Mouse (Mus musculus): Measurements from ENCODE around the gene Cd82. TPM values are rescaled to one million over a fixed set of nuclear protein-coding genes. Genes with fewer than 3 reads are reported as not detected.

Gene Cd82
- polyA plus RNA-seq, 1 experiment: 433 TPM

GRCm38 (mm10) chr2:93445237-93445651, 17.7 kb downstream of the Cd82 start:
- Histone ChIP-seq H3K4me1 (ENCODE audit: control insufficient read depth, insufficient read depth, insufficient read length, low read length) (peaks cover 80% of the 10 kb centered on the region), H3K4me3 (ENCODE audit: low read depth, low read length) (peak overlapping the region; percentile 18; the same call in 1 of the 2 replicates), H3K36me3 (ENCODE audit: control insufficient read depth, insufficient read depth, low read length) (peaks cover 33% of the 10 kb centered on the region), H3K27ac (ENCODE audit: insufficient read depth, low read depth, low read length) (peak overlapping the region; percentile 96), H3K27me3 (ENCODE audit: control insufficient read depth, insufficient read depth, low read length) (no peaks in the 10 kb centered on the region)
- TF ChIP-seq POLR2A (IDR thresholded peaks at IDR 0.05; ENCODE audit: low read depth, low read length) (no peak), CTCF (IDR thresholded peaks at IDR 0.05; ENCODE audit: extremely low read depth, insufficient read length, insufficient replicate concordance, low read depth, low read length) (no peak)
- WGBS: 20% methylated on average over 5 of the region's 5 CpGs

GRCm38 (mm10) chr2:93444280-93444679, 18.7 kb downstream of the Cd82 start:
- Histone ChIP-seq H3K27ac (ENCODE audit: insufficient read depth, low read depth, low read length) (no peak overlapping the region), H3K4me1 (ENCODE audit: control insufficient read depth, insufficient read depth, insufficient read length, low read length) (peaks cover 78% of the 10 kb centered on the region)
- WGBS: 83% methylated on average over 7 of the region's 7 CpGs

GRCm38 (mm10) chr2:93443106-93443505, 19.8 kb downstream of the Cd82 start:
- no peaks in the 10 kb centered on the region for H3K27me3 ChIP-seq (ENCODE audit: control insufficient read depth, insufficient read depth, low read length)
- 0 out of 2 replicates have a peak overlapping the region, but pooled peaks have one; percentile 24 for H3K27ac ChIP-seq (ENCODE audit: insufficient read depth, low read depth, low read length)
- TF ChIP-seq CTCF (IDR thresholded peaks at IDR 0.05; ENCODE audit: extremely low read depth, insufficient read length, insufficient replicate concordance, low read depth, low read length): no peak
- no peak for TF ChIP-seq POLR2A (IDR thresholded peaks at IDR 0.05; ENCODE audit: low read depth, low read length)
- H3K4me3 ChIP-seq (ENCODE audit: low read depth, low read length): no peak overlapping the region
- peaks cover 70% of the 10 kb centered on the region for H3K4me1 ChIP-seq (ENCODE audit: control insufficient read depth, insufficient read depth, insufficient read length, low read length)
- 85% methylated on average over 2 of the region's 2 CpGs for WGBS
- H3K36me3 ChIP-seq (ENCODE audit: control insufficient read depth, insufficient read depth, low read length): peaks cover 31% of the 10 kb centered on the region

More at GRCm38 (mm10) chr2:93444280-93444679, 18.7 kb downstream of the Cd82 start:
- Histone ChIP-seq H3K36me3 (ENCODE audit: control insufficient read depth, insufficient read depth, low read length) (peaks cover 30% of the 10 kb centered on the region), H3K27me3 (ENCODE audit: control insufficient read depth, insufficient read depth, low read length) (no peaks in the 10 kb centered on the region), H3K4me3 (ENCODE audit: low read depth, low read length) (no peak overlapping the region)
- TF ChIP-seq CTCF (IDR thresholded peaks at IDR 0.05; ENCODE audit: extremely low read depth, insufficient read length, insufficient replicate concordance, low read depth, low read length) (no peak), POLR2A (IDR thresholded peaks at IDR 0.05; ENCODE audit: low read depth, low read length) (no peak)

GRCm38 (mm10) chr2:93439812-93440559, 23.0 kb downstream of the Cd82 start:
- Histone ChIP-seq H3K4me3 (ENCODE audit: low read depth, low read length) (no peak overlapping the region), H3K4me1 (ENCODE audit: control insufficient read depth, insufficient read depth, insufficient read length, low read length) (peaks cover 52% of the 10 kb centered on the region), H3K36me3 (ENCODE audit: control insufficient read depth, insufficient read depth, low read length) (peaks cover 43% of the 10 kb centered on the region), H3K27ac (ENCODE audit: insufficient read depth, low read depth, low read length) (no peak overlapping the region), H3K27me3 (ENCODE audit: control insufficient read depth, insufficient read depth, low read length) (no peaks in the 10 kb centered on the region)
- 37% methylated on average over 12 of the region's 12 CpGs for WGBS
- no peak for TF ChIP-seq CTCF (IDR thresholded peaks at IDR 0.05; ENCODE audit: extremely low read depth, insufficient read length, insufficient replicate concordance, low read depth, low read length)
- no peak for TF ChIP-seq POLR2A (IDR thresholded peaks at IDR 0.05; ENCODE audit: low read depth, low read length)

GRCm38 (mm10) chr2:93439352-93439771, 23.6 kb downstream of the Cd82 start:
- Histone ChIP-seq H3K36me3 (ENCODE audit: control insufficient read depth, insufficient read depth, low read length) (peaks cover 46% of the 10 kb centered on the region), H3K27me3 (ENCODE audit: control insufficient read depth, insufficient read depth, low read length) (no peaks in the 10 kb centered on the region), H3K4me1 (ENCODE audit: control insufficient read depth, insufficient read depth, insufficient read length, low read length) (peaks cover 46% of the 10 kb centered on the region), H3K4me3 (ENCODE audit: low read depth, low read length) (no peak overlapping the region), H3K27ac (ENCODE audit: insufficient read depth, low read depth, low read length) (no peak overlapping the region)
- WGBS: 71% methylated on average over 9 of the region's 9 CpGs
- TF ChIP-seq POLR2A (IDR thresholded peaks at IDR 0.05; ENCODE audit: low read depth, low read length) (no peak), CTCF (IDR thresholded peaks at IDR 0.05; ENCODE audit: extremely low read depth, insufficient read length, insufficient replicate concordance, low read depth, low read length) (no peak)

- TF ChIP-seq POLR2A (IDR thresholded peaks at IDR 0.05; ENCODE audit: low read depth, low read length) (no peak), CTCF (IDR thresholded peaks at IDR 0.05; ENCODE audit: extremely low read depth, insufficient read length, insufficient replicate concordance, low read depth, low read length) (no peak)
- no peaks in the 10 kb centered on the region for H3K27me3 ChIP-seq (ENCODE audit: control insufficient read depth, insufficient read depth, low read length)
- H3K36me3 ChIP-seq (ENCODE audit: control insufficient read depth, insufficient read depth, low read length): peaks cover 52% of the 10 kb centered on the region
- H3K27ac ChIP-seq (ENCODE audit: insufficient read depth, low read depth, low read length): no peak overlapping the region
- H3K4me3 ChIP-seq (ENCODE audit: low read depth, low read length): no peak overlapping the region
- peaks cover 43% of the 10 kb centered on the region for H3K4me1 ChIP-seq (ENCODE audit: control insufficient read depth, insufficient read depth, insufficient read length, low read length)
- 80% methylated on average over 6 of the region's 6 CpGs for WGBS
Observed at GRCm38 (mm10) chr2:93438335-93438734, 24.6 kb downstream of the Cd82 start.

GRCm38 (mm10) chr2:93435577-93435976, 27.4 kb downstream of the Cd82 start:
- Histone ChIP-seq H3K4me3 (ENCODE audit: low read depth, low read length) (no peak overlapping the region), H3K27me3 (ENCODE audit: control insufficient read depth, insufficient read depth, low read length) (no peaks in the 10 kb centered on the region), H3K27ac (ENCODE audit: insufficient read depth, low read depth, low read length) (0 out of 2 replicates have a peak overlapping the region, but pooled peaks have one; percentile 10), H3K4me1 (ENCODE audit: control insufficient read depth, insufficient read depth, insufficient read length, low read length) (peaks cover 54% of the 10 kb centered on the region), H3K36me3 (ENCODE audit: control insufficient read depth, insufficient read depth, low read length) (peaks cover 45% of the 10 kb centered on the region)
- TF ChIP-seq CTCF (IDR thresholded peaks at IDR 0.05; ENCODE audit: extremely low read depth, insufficient read length, insufficient replicate concordance, low read depth, low read length): no peak
- no peak for TF ChIP-seq POLR2A (IDR thresholded peaks at IDR 0.05; ENCODE audit: low read depth, low read length)
- 27% methylated on average over 4 of the region's 4 CpGs for WGBS
